ENCODE assay signal across 16 mouse cellular contexts in genomic region chr4:114331161-114331560, GRCm38 (mm10).
DNase-seq lines count a peak whose midpoint lies in the region; TF ChIP-seq lines count a peak whose summit lies in the region.
"Had no signal": no experiment of that assay in that cellular context is flagged by ENCODE, and none has a peak within 500 bp of the region (broad histone marks: within the 10 kb centered on the region; RNA-seq: fewer than 3 reads in every experiment).

No protein-coding gene starts in this region.

- 34% methylated on average over 3 of the region's 3 CpGs for WGBS in kidney, adult 2 months

- peak; percentile 62 for DNase-seq in kidney, adult 2 months
- DNase-seq in kidney, adult 8-10 months, result no peak
- DNase-seq in kidney, adult 9 months, result peak; percentile 68
- DNase-seq in kidney, postnatal 4 days, result no peak
- DNase-seq: adrenal gland, adult 2 months; adrenal gland, adult 8-10 months; adrenal gland, postnatal 10 days; adrenal gland, postnatal 14 days; adrenal gland, postnatal 25 days; adrenal gland, postnatal 36 days; B cell, adult 2 months; cerebellum, adult 11 months; cerebellum, adult 11-12 months; cerebellum, adult 18-20 months had no signal

- H3K36me3 ChIP-seq in kidney, adult 2 months (ENCODE audit: control insufficient read depth, insufficient read depth, low read length), result no peaks in the 10 kb centered on the region
- H3K36me3 ChIP-seq: G1E had no signal

- peaks cover 8% of the 10 kb centered on the region for H3K4me1 ChIP-seq in kidney, adult 2 months (ENCODE audit: control insufficient read depth, insufficient read depth, low read length)

- H3K27me3 ChIP-seq in kidney, adult 2 months (replicated peaks; ENCODE audit: control insufficient read depth, insufficient read depth, low read length), result no peaks in the 10 kb centered on the region
- H3K27me3 ChIP-seq: Patski had no signal

- no peak for TF ChIP-seq CTCF in kidney, adult 2 months (conservative IDR thresholded peaks at IDR 0.05; ENCODE audit: insufficient read depth, insufficient read length, low read depth, low read length)

- H3K27ac ChIP-seq in kidney, adult 2 months (ENCODE audit: insufficient read depth, low read depth, low read length), result peak overlapping the region; percentile 92

- TF ChIP-seq POLR2A in kidney, adult 2 months (IDR thresholded peaks at IDR 0.05; ENCODE audit: low read depth, low read length), result no peak

- H3K4me3 ChIP-seq in kidney, adult 2 months (ENCODE audit: insufficient read depth, low read depth, low read length), result no peak overlapping the region

Comparison
In these comparisons a context has a peak if more than half of its experiments do, and no peak if none do; other contexts are left out.
1. DNase-seq: peak in kidney, adult 2 months (single experiment) and kidney, adult 9 months (single experiment); none in kidney, adult 8-10 months (0 of 2) and kidney, postnatal 4 days (0 of 2).